Mouse (Mus musculus) frontal cortex, postnatal 14 days (tissue): ENCODE measurements at regions not wholly inside any gene's neighbourhood (a gene's known extent, or its start where the extent isn't known, plus 50 kb on each side); places are given as distances from the start of the nearest gene placed in this dataset.

Experiments
- DNase-seq, 2 experiments: peaks; one replicate each; pipeline ENCODE4 v3.0.0; 2022; ENCODE audit warnings: low spot score in 2 of 2

DNA sequence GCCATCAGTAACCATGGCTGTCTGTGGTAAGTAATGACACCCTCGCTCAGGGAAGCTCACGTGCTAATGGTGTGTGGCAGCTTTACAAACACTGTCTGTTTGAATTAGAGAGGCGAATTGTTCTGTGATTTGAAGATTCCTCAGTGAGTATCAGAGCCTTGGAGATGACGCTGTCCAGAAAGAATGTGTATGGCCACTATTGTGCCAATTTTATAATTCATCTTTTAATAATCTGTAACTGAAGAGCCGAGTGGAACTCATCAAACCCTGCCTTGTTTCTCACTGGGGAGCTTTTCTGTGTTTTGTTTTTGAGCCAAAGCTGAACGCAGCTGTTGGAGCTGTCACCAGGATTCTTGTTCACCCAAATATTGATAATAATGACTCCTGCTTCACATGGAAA, 171.7 kb downstream of the Dact1 start:
- DNase-seq = no peak

DNA sequence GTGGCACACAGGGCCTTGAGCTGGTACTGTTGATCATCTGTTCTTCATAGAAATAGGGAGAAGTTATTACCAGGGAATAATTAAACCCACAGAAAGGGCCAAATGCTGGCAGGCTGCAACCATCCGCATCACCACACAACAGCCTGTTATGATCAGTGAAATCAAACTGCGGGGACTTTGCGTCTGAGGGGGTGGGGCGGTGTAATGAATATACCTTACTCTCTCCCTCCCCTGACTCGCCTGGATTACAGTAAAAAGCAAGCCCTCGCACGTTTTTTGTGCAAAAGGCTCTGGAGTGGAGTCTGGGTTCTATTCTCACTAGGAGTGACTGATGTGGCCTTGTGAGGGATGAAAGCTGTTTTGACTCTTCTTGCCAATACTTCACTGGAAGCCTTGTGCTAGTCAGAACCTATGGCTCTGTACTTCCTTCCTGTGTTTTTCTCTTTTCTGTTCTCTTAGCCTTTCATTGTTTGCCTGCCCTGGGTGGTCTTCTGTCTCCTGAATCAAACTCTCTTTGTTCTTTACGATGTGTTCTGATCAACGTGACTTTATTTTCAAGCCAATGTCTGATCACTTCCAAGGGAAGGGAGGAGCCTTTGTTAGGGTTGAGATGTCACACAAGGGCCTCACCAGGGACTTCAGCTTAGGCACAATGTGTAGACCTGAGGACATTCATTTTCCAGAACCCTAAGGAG, 172.4 kb downstream of the Dact1 start:
- DNase-seq = no peak

GRCm38 (mm10) chr12:71482619-71483018, 172.9 kb downstream of the Dact1 start:
- DNase-seq = no peak

- no peak for DNase-seq
Observed at GRCm38 (mm10) chr12:71483536-71484165, 174.0 kb downstream of the Dact1 start.

- no peak for DNase-seq
Observed at GRCm38 (mm10) chr12:71484286-71484685, 174.6 kb downstream of the Dact1 start.

GRCm38 (mm10) chr12:71486078-71486477, 176.4 kb downstream of the Dact1 start:
- DNase-seq = no peak

DNA sequence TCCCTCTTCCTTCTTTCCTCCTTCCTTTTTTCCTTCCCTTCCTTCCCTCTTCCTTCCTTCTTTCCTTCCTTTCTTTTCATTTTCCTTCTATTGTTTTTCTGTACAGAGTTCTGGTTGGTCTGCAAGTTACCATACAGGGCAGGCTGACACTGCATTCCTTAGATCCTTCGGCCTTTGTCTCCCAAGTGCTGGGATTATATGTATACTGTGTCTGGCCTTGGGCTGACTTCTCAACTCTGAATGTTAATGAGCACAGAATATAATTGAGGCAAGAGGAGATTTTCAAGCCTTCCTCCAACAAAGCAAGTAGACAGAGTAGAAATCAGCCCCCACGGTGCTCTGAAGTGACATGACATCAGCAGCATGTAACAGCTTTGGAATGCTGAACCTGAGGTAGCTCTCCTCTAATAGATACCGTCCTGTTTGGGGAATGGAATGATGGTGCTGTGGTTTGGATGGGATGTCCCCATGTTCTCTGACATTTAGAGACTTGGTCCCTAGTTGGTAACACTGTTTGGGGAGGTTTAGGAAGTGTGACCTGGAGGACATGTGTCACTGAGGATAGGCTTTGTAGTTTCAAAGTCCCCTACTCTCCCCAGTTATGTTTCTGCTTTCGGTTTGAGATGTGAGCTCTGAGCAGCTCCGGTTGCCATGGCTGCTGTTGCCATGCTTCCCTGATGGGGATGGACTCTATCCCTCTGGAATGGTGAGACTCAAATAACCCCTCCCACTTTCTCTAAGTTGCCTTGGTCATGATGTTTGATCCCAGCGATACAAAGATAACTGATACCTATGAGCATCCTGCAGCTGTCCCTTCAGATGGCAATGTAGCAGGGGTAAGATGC, 178.1 kb downstream of the Dact1 start:
- DNase-seq = no peak

DNA sequence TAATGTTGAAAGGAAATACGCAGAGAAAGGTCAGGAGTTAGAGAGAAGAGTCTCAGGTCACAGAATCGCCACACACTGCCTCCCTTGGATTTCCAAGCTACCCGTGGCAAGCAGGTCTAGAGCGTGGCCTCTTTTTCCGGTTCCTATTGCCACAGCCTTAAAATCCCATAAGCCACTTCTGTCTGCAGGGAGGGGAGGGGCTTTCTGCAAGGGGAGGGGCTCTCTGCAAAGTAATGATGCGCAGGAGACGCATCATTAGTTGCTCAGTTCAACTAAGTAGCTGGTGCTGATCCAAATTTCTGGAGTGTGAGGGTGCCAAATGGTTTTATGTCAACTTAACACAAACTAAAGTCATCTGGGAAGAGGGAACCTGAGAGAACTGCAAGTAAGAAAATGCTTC, 179.6 kb downstream of the Dact1 start:
- no peak for DNase-seq

GRCm38 (mm10) chr12:71494803-71495293, 185.2 kb downstream of the Dact1 start:
- DNase-seq = no peak

DNA sequence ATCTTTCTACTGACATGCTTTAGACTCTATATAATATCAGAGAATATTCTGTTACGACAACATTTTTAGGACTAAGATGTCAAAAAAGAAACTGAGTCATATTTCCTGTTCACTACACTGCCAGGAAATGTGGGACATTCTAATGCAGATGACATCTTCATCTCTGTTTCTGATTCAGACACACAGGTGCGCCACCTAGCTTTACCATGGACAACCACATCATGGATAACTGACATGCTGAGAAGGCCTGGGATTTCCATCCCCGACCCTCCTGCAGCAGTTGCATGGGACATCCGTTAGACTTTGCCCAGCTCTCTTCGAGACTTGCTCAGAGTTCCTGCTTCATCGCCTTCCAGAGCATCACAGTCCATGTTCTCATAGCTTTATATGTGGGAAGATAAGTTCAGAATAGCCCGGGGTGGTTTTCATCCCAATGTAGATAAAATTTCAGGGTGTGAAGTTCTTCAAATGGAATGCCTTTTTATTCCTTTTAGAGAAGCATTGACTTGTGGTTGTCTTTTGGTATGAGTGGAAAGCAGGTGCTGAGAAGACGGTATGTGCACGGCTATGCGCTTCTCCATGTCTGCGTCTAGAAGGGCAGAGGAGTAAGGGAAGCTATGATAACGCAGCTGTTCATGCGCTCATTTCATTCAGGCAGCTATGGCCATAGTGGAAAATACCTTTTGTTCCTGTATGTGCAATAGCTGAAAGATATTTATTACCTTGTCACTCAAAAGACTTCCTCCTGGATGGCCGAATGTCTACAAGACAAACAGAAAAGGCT, 188.8 kb downstream of the Dact1 start:
- DNase-seq = no peak

- DNase-seq = no peak
Observed at GRCm38 (mm10) chr12:71501299-71501810, 191.7 kb downstream of the Dact1 start.

- DNase-seq = no peak
Observed at GRCm38 (mm10) chr12:71503265-71503664, 193.6 kb downstream of the Dact1 start.

- DNase-seq = no peak
Observed at GRCm38 (mm10) chr12:71506206-71506605, 196.5 kb downstream of the Dact1 start.

- DNase-seq = no peak
Observed at GRCm38 (mm10) chr12:71506716-71507115, 197.0 kb downstream of the Dact1 start.

- no peak for DNase-seq
Observed at GRCm38 (mm10) chr12:71512915-71513612, 203.4 kb downstream of the Dact1 start.

DNA sequence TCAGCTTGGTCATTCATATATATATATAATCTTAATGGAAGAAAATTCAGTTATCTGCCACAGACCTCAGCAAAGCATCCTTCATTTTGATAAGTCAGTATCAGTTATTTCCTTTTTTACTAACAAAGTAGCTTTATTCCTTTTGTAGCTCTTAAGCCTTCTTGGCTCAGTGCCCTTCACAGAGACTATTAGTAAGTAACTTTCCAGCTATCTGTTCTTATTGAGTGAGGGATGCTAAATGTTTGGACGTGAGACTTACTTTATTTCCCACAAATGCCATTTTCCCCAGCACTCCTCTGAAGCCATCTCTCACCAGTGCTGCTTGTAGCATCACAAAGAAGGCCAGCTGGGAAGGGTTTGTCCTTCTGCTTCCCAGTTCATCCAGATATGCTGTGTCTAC, 209.8 kb downstream of the Dact1 start:
- no peak for DNase-seq

GRCm38 (mm10) chr12:71521936-71522335, 212.3 kb downstream of the Dact1 start:
- no peak for DNase-seq

DNA sequence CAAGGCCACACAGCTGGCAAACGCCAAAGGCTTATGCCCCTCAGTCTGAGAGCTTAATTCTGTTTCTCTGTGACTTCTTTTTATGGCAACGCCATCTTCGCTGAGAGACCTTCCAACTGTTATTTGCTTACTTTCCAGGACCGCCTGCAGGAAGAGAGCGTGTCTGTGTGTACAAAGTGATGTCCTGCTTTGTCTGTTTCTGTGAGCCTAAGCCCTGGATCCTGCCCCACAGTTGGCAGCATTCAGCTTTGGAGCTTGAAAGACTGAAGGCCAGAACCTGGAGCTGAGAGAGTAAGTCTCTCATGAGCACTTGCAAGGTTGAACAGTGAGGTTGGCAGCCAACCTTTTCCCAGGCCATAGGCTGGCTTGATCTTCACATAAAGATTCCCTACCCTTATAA, 212.8 kb downstream of the Dact1 start:
- DNase-seq = no peak

DNA sequence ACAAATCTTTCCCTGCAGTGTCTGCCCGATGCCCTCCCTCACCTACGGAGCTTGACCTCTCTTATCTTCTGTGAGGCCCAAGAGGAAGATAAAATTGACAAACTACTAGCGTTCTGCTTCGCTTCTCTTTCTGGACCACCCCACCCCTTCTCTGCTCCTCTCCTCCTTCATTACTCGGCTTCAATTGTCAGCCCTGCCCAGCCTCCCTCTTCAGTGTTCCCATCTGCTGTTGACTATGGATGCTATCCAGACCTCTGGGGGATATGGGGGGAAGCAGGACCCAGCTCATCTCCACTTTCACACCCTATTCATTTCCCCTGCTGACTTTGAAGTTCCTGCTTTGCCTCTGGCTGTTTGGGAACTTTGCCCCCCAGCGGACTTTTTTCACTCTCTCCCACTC, 214.5 kb downstream of the Dact1 start:
- no peak for DNase-seq

GRCm38 (mm10) chr12:71525255-71525927, 215.7 kb downstream of the Dact1 start:
- DNase-seq = no peak
